Mouse (Mus musculus): Measurements from ENCODE around the gene Ralb. TPM values are rescaled to one million over a fixed set of nuclear protein-coding genes. Genes with fewer than 3 reads are reported as not detected.

Gene Ralb
- 94.1 and 95.6 TPM in 2 replicates for polyA plus RNA-seq (2016; fragmentation: Nextera tagmentation; extraction: Ambion mirVana)

- 0 out of 2 replicates have a peak, but pooled peaks cover 4% of the 10 kb centered on the region for H3K9me3 ChIP-seq
- WGBS: 1% methylated on average over 57 of the region's 57 CpGs
- peak within 1 kb of the TSS; percentile 65 for H3K9ac ChIP-seq
Observed at GRCm38 (mm10) chr1:119504260-119505062, at the start of gene Ralb. Gene Ralb (minus strand): TSS chr1:119504794.

GRCm38 (mm10) chr1:119551651-119552050, 47.1 kb upstream of the Ralb start:
- Histone ChIP-seq H3K9ac (no peak overlapping the region), H3K4me1 (no peaks in the 10 kb centered on the region), H3K27me3 (replicated peaks) (no peaks in the 10 kb centered on the region), H3K27ac (no peak overlapping the region), H3K9me3 (no peaks in the 10 kb centered on the region), H3K36me3 (peaks cover 19% of the 10 kb centered on the region), H3K4me2 (replicated peaks) (no peak overlapping the region), H3K4me3 (no peak overlapping the region)
- ATAC-seq (ENCODE audit: low FRiP score, low read depth): no peak
- 95% methylated on average over 1 of the region's 1 CpGs for WGBS

More at GRCm38 (mm10) chr1:119504260-119505062, at the start of gene Ralb:
- peak within 1 kb of the TSS; percentile 82 for H3K4me2 ChIP-seq (replicated peaks)
- peak within 1 kb of the TSS; percentile 71 for H3K4me3 ChIP-seq
- peaks cover 7% of the 10 kb centered on the region; the same call in 1 of the 2 replicates for H3K27me3 ChIP-seq (replicated peaks)
- H3K27ac ChIP-seq: peak within 1 kb of the TSS; percentile 20; the same call in 1 of the 2 replicates
- peaks cover 19% of the 10 kb centered on the region for H3K4me1 ChIP-seq
- ATAC-seq (ENCODE audit: low FRiP score, low read depth): peak; percentile 98
- no peaks in the 10 kb centered on the region for H3K36me3 ChIP-seq

GRCm38 (mm10) chr1:119550064-119550463, 45.5 kb upstream of the Ralb start:
- no peak for ATAC-seq (ENCODE audit: low FRiP score, low read depth)

GRCm38 (mm10) chr1:119549327-119549689, 44.7 kb upstream of the Ralb start:
- no peak for ATAC-seq (ENCODE audit: low FRiP score, low read depth)
- Histone ChIP-seq H3K9me3 (no peaks in the 10 kb centered on the region), H3K36me3 (peaks cover 19% of the 10 kb centered on the region), H3K4me3 (no peak overlapping the region), H3K9ac (no peak overlapping the region), H3K27me3 (replicated peaks) (no peaks in the 10 kb centered on the region), H3K4me1 (no peaks in the 10 kb centered on the region), H3K4me2 (replicated peaks) (no peak overlapping the region), H3K27ac (no peak overlapping the region)
- 92% methylated on average over 7 of the region's 7 CpGs for WGBS

More at GRCm38 (mm10) chr1:119550064-119550463, 45.5 kb upstream of the Ralb start:
- no peak overlapping the region for H3K4me2 ChIP-seq (replicated peaks)
- H3K4me3 ChIP-seq: no peak overlapping the region
- 83% methylated on average over 2 of the region's 2 CpGs for WGBS
- H3K9ac ChIP-seq: no peak overlapping the region
- H3K27me3 ChIP-seq (replicated peaks): no peaks in the 10 kb centered on the region
- no peak overlapping the region for H3K27ac ChIP-seq
- no peaks in the 10 kb centered on the region for H3K9me3 ChIP-seq
- H3K4me1 ChIP-seq: no peaks in the 10 kb centered on the region
- H3K36me3 ChIP-seq: peaks cover 19% of the 10 kb centered on the region

GRCm38 (mm10) chr1:119548668-119549326, 44.2 kb upstream of the Ralb start:
- Histone ChIP-seq H3K36me3 (peaks cover 22% of the 10 kb centered on the region), H3K27ac (no peak overlapping the region), H3K4me2 (replicated peaks) (no peak overlapping the region), H3K9me3 (no peaks in the 10 kb centered on the region), H3K9ac (no peak overlapping the region), H3K4me3 (no peak overlapping the region), H3K4me1 (no peaks in the 10 kb centered on the region), H3K27me3 (replicated peaks) (no peaks in the 10 kb centered on the region)
- WGBS: 70% methylated on average over 7 of the region's 7 CpGs
- ATAC-seq (ENCODE audit: low FRiP score, low read depth): 0 out of 2 replicates have a peak, but pooled peaks have one; percentile 21

GRCm38 (mm10) chr1:119546490-119546889, 41.9 kb upstream of the Ralb start:
- Histone ChIP-seq H3K4me3 (no peak overlapping the region), H3K9ac (no peak overlapping the region), H3K4me1 (no peaks in the 10 kb centered on the region), H3K27me3 (replicated peaks) (no peaks in the 10 kb centered on the region), H3K4me2 (replicated peaks) (no peak overlapping the region), H3K27ac (no peak overlapping the region), H3K36me3 (peaks cover 28% of the 10 kb centered on the region), H3K9me3 (no peaks in the 10 kb centered on the region)
- no peak for ATAC-seq (ENCODE audit: low FRiP score, low read depth)
- WGBS: 88% methylated on average over 3 of the region's 3 CpGs

- ATAC-seq (ENCODE audit: low FRiP score, low read depth): no peak
- H3K4me3 ChIP-seq: no peak overlapping the region
- H3K36me3 ChIP-seq: peaks cover 28% of the 10 kb centered on the region
- no peak overlapping the region for H3K27ac ChIP-seq
- H3K27me3 ChIP-seq (replicated peaks): no peaks in the 10 kb centered on the region
- H3K9me3 ChIP-seq: no peaks in the 10 kb centered on the region
- H3K4me2 ChIP-seq (replicated peaks): no peak overlapping the region
- H3K4me1 ChIP-seq: no peaks in the 10 kb centered on the region
- WGBS: 93% methylated on average over 4 of the region's 4 CpGs
- H3K9ac ChIP-seq: no peak overlapping the region
Observed at GRCm38 (mm10) chr1:119545671-119546070, 41.1 kb upstream of the Ralb start.

- Histone ChIP-seq H3K4me3 (no peak overlapping the region), H3K27me3 (replicated peaks) (no peaks in the 10 kb centered on the region), H3K4me2 (replicated peaks) (no peak overlapping the region), H3K9me3 (no peaks in the 10 kb centered on the region), H3K4me1 (no peaks in the 10 kb centered on the region), H3K36me3 (peaks cover 28% of the 10 kb centered on the region), H3K27ac (no peak overlapping the region), H3K9ac (no peak overlapping the region)
- no peak for ATAC-seq (ENCODE audit: low FRiP score, low read depth)
- 98% methylated on average over 2 of the region's 2 CpGs for WGBS
Observed at GRCm38 (mm10) chr1:119545164-119545563, 40.6 kb upstream of the Ralb start.

GRCm38 (mm10) chr1:119544611-119545155, 40.1 kb upstream of the Ralb start:
- no peaks in the 10 kb centered on the region for H3K4me1 ChIP-seq
- 90% methylated on average over 5 of the region's 5 CpGs for WGBS
- no peaks in the 10 kb centered on the region for H3K27me3 ChIP-seq (replicated peaks)
- no peaks in the 10 kb centered on the region for H3K9me3 ChIP-seq
- no peak overlapping the region for H3K4me3 ChIP-seq
- H3K9ac ChIP-seq: no peak overlapping the region
- H3K4me2 ChIP-seq (replicated peaks): no peak overlapping the region
- ATAC-seq (ENCODE audit: low FRiP score, low read depth): no peak
- no peak overlapping the region for H3K27ac ChIP-seq
- peaks cover 25% of the 10 kb centered on the region for H3K36me3 ChIP-seq

- WGBS: 92% methylated on average over 6 of the region's 6 CpGs
- no peaks in the 10 kb centered on the region for H3K27me3 ChIP-seq (replicated peaks)
- peaks cover 21% of the 10 kb centered on the region for H3K36me3 ChIP-seq
- no peaks in the 10 kb centered on the region for H3K4me1 ChIP-seq
- no peak overlapping the region for H3K4me3 ChIP-seq
- no peak overlapping the region for H3K4me2 ChIP-seq (replicated peaks)
- H3K9ac ChIP-seq: no peak overlapping the region
- no peak for ATAC-seq (ENCODE audit: low FRiP score, low read depth)
- no peak overlapping the region for H3K27ac ChIP-seq
- no peaks in the 10 kb centered on the region for H3K9me3 ChIP-seq
Observed at GRCm38 (mm10) chr1:119543316-119543715, 38.7 kb upstream of the Ralb start.

GRCm38 (mm10) chr1:119541570-119541969, 37.0 kb upstream of the Ralb start:
- Histone ChIP-seq H3K27me3 (replicated peaks) (no peaks in the 10 kb centered on the region), H3K36me3 (peaks cover 13% of the 10 kb centered on the region), H3K27ac (no peak overlapping the region), H3K9me3 (no peaks in the 10 kb centered on the region), H3K9ac (no peak overlapping the region), H3K4me3 (no peak overlapping the region), H3K4me2 (replicated peaks) (no peak overlapping the region), H3K4me1 (no peaks in the 10 kb centered on the region)
- ATAC-seq (ENCODE audit: low FRiP score, low read depth): no peak
- WGBS: 95% methylated on average over 2 of the region's 3 CpGs

GRCm38 (mm10) chr1:119540836-119541557, 36.4 kb upstream of the Ralb start:
- Histone ChIP-seq H3K4me2 (replicated peaks) (no peak overlapping the region), H3K9me3 (no peaks in the 10 kb centered on the region), H3K27me3 (replicated peaks) (no peaks in the 10 kb centered on the region), H3K27ac (no peak overlapping the region), H3K4me1 (no peaks in the 10 kb centered on the region), H3K9ac (no peak overlapping the region), H3K36me3 (peaks cover 13% of the 10 kb centered on the region; the same call in 1 of the 2 replicates), H3K4me3 (no peak overlapping the region)
- WGBS: 89% methylated on average over 9 of the region's 9 CpGs
- ATAC-seq (ENCODE audit: low FRiP score, low read depth): no peak

Measured in neural tube, embryonic 12.5 days (tissue).